Mouse (Mus musculus) ES-Bruce4 (cell line): Measurements from ENCODE around the gene Best1.

Source experiments
- CTCF ChIP-seq: IDR thresholded peaks from one replicate; pipeline ENCODE4 v1.8.1; 2011; ENCODE audit warnings: low read depth, low read length
- EP300 ChIP-seq: IDR thresholded peaks from 2 replicates; pipeline ENCODE4 v1.6.1; 2011; ENCODE audit warnings: low read depth, low read length; ENCODE audit not compliant: insufficient read depth
- POLR2A ChIP-seq: IDR thresholded peaks from one replicate; pipeline ENCODE4 v1.8.1; 2011; ENCODE audit warnings: low read length; ENCODE audit not compliant: insufficient read depth

DNA sequence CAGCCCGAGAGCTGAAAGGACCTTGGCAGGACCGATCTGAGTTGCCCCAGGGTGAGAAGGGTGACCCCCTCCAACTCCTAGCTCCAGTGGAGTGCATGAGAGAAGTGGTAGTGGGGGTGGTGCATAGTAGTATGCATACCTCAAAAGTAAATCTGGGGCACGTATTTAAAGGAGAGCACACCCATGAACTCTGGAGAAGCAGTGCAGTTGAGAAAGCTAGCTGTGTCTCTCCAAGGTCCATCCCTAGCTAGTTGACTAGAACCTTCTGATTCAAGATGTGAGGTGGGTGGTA lies 17.0 kb upstream of the Best1 start:
- no peak for TF ChIP-seq CTCF
- TF ChIP-seq POLR2A: no peak
- TF ChIP-seq EP300: no peak
